Mouse (Mus musculus) urinary bladder, postnatal 10 days (tissue): ENCODE data around the gene Inpp4b.

Source experiments
- DNase-seq: peaks from one replicate; pipeline ENCODE4 v3.0.0; 2022; ENCODE audit warnings: low spot score

The Inpp4b gene

GRCm38 (mm10) chr8:81578951-81579350, 236.6 kb downstream of the Inpp4b start:
- no peak for DNase-seq

GRCm38 (mm10) chr8:81581817-81582437, 239.6 kb downstream of the Inpp4b start:
- DNase-seq, result no peak

- DNase-seq, result no peak
Observed at GRCm38 (mm10) chr8:81582906-81583305, 240.6 kb downstream of the Inpp4b start.

- DNase-seq, result no peak
Observed at GRCm38 (mm10) chr8:81586783-81587182, 244.4 kb downstream of the Inpp4b start.

- no peak for DNase-seq
Observed at GRCm38 (mm10) chr8:81594134-81594714, 251.9 kb downstream of the Inpp4b start.

GRCm38 (mm10) chr8:81599209-81599608, 256.9 kb downstream of the Inpp4b start:
- no peak for DNase-seq

GRCm38 (mm10) chr8:81601136-81601535, 258.8 kb downstream of the Inpp4b start:
- DNase-seq, result no peak

- DNase-seq, result no peak
Observed at GRCm38 (mm10) chr8:81608082-81608481, 265.7 kb downstream of the Inpp4b start.

- DNase-seq, result no peak
Observed at GRCm38 (mm10) chr8:81609064-81609463, 266.7 kb downstream of the Inpp4b start.

GRCm38 (mm10) chr8:81612611-81613010, 270.3 kb downstream of the Inpp4b start:
- DNase-seq, result no peak

GRCm38 (mm10) chr8:81614135-81614534, 271.8 kb downstream of the Inpp4b start:
- no peak for DNase-seq

GRCm38 (mm10) chr8:81614605-81615004, 272.2 kb downstream of the Inpp4b start:
- DNase-seq, result no peak

- DNase-seq, result no peak
Observed at GRCm38 (mm10) chr8:81615552-81615951, 273.2 kb downstream of the Inpp4b start.

- no peak for DNase-seq
Observed at GRCm38 (mm10) chr8:81618918-81619317, 276.6 kb downstream of the Inpp4b start.

- no peak for DNase-seq
Observed at GRCm38 (mm10) chr8:81635015-81635414, 292.7 kb downstream of the Inpp4b start.

GRCm38 (mm10) chr8:81635912-81636583, 293.7 kb downstream of the Inpp4b start:
- DNase-seq, result no peak

- no peak for DNase-seq
Observed at GRCm38 (mm10) chr8:81638478-81638877, 296.1 kb downstream of the Inpp4b start.

GRCm38 (mm10) chr8:81639820-81640219, 297.5 kb downstream of the Inpp4b start:
- DNase-seq, result no peak

- no peak for DNase-seq
Observed at GRCm38 (mm10) chr8:81643030-81643429, 300.7 kb downstream of the Inpp4b start.

GRCm38 (mm10) chr8:81692167-81692566, 349.8 kb downstream of the Inpp4b start:
- DNase-seq, result no peak

GRCm38 (mm10) chr8:81694893-81695292, 352.5 kb downstream of the Inpp4b start:
- DNase-seq, result no peak

- DNase-seq, result no peak
Observed at GRCm38 (mm10) chr8:81702038-81702437, 359.7 kb downstream of the Inpp4b start.

GRCm38 (mm10) chr8:81703571-81704365, 361.4 kb downstream of the Inpp4b start:
- no peak for DNase-seq
